Mouse (Mus musculus) erythroblast, embryonic 14.5 days (primary cell): ENCODE measurements around the gene Mllt6.

Source experiments
- GATA1 ChIP-seq: IDR thresholded peaks from 2 replicates; pipeline ENCODE4 v1.6.1; 2012; ENCODE audit warnings: low read length, inconsistent platforms, mixed read lengths
- TAL1 ChIP-seq: IDR thresholded peaks from 3 replicates; pipeline ENCODE4 v1.6.1; 2012; ENCODE audit warnings: low read length, inconsistent platforms, mixed read lengths

DNA sequence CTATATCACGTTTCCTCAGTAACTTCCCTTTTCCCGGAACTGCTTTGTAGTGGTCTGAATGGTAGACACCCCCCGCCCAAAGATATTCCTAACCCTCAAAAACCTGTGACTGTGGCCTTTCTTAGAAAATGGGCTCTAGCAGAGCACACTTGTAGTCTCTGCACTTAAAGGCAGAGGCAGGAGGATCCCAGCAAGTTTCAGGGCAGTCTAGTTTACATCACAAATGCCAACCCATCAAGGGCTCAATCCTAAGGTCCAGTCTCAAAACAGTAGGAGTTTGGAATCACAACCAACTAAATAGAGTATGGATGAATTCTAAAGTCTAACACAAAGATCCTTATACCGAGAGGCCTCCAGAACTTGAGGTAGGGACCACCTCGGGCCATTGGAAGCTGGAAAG, 37.7 kb upstream of the Mllt6 start:
- TF ChIP-seq GATA1 (no peak), TAL1 (no peak)
